9 mouse cellular contexts compared by ENCODE assay signal in the genomic region with DNA sequence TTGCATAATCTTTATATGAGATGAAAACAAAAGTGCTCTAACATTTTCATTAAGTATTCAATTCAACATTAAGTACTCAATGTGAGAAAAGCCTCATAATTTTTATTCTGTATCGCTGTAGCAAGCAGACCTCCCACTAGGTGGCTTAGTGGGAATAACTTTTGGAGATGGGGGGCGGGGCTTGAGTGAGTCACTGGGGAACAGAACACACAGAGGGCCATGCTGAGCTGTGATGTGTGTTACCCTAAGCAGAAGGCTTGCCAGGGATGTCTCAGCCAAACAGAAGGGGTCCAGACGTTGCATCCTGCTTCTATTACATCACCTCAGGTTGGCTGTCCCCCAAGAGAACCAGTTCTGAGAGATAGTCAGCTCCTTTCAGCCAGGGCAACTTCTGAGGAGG. TPM values are rescaled to one million over a fixed set of nuclear protein-coding genes. Genes with fewer than 3 reads are reported as not detected.
DNase-seq lines count a peak whose midpoint lies in the region; ATAC-seq and TF ChIP-seq lines count a peak whose summit lies in the region.
"Had no signal": no experiment of that assay in that cellular context is flagged by ENCODE, and none has a peak within 500 bp of the region (broad histone marks: within the 10 kb centered on the region; RNA-seq: fewer than 3 reads in every experiment).

No protein-coding gene starts in this region.

- peak; percentile 64 for TF ChIP-seq CTCF in intestine, postnatal 0 days (IDR thresholded peaks at IDR 0.05; ENCODE audit: low read depth)
- peak; percentile 22 for TF ChIP-seq CTCF in E14TG2a.4 (conservative IDR thresholded peaks at IDR 0.05; ENCODE audit: low read length)

- no peak overlapping the region for H3K27ac ChIP-seq in intestine, postnatal 0 days (ENCODE audit: low read depth, low read length)
- no peak overlapping the region for H3K27ac ChIP-seq in intestine, embryonic 15.5 days
- H3K27ac ChIP-seq: hindbrain, embryonic 15.5 days had no signal

- no peaks in the 10 kb centered on the region for H3K9me3 ChIP-seq in intestine, postnatal 0 days (ENCODE audit: control insufficient read depth)
- H3K9me3 ChIP-seq in intestine, embryonic 15.5 days, result no peaks in the 10 kb centered on the region
- no peaks in the 10 kb centered on the region for H3K9me3 ChIP-seq in E14TG2a.4 (ENCODE audit: low read length)
- H3K9me3 ChIP-seq: hindbrain, embryonic 15.5 days had no signal

- H3K36me3 ChIP-seq in intestine, postnatal 0 days (ENCODE audit: control insufficient read depth, insufficient read depth), result no peaks in the 10 kb centered on the region
- no peaks in the 10 kb centered on the region for H3K36me3 ChIP-seq in intestine, embryonic 15.5 days
- no peaks in the 10 kb centered on the region for H3K36me3 ChIP-seq in E14TG2a.4 (ENCODE audit: insufficient read depth, low read length)
- H3K36me3 ChIP-seq: hindbrain, embryonic 15.5 days had no signal

- H3K27me3 ChIP-seq in intestine, postnatal 0 days (replicated peaks; ENCODE audit: control insufficient read depth, insufficient read depth, low read length), result no peaks in the 10 kb centered on the region
- no peaks in the 10 kb centered on the region for H3K27me3 ChIP-seq in intestine, embryonic 15.5 days (replicated peaks)
- no peaks in the 10 kb centered on the region for H3K27me3 ChIP-seq in E14TG2a.4 (ENCODE audit: insufficient read depth, low read length)
- H3K27me3 ChIP-seq: hindbrain, embryonic 15.5 days had no signal

- H3K4me3 ChIP-seq in intestine, postnatal 0 days (ENCODE audit: low read depth, low read length), result no peak overlapping the region
- H3K4me3 ChIP-seq in intestine, embryonic 15.5 days (replicated peaks), result no peak overlapping the region
- no peak overlapping the region for H3K4me3 ChIP-seq in E14TG2a.4 (replicated peaks; ENCODE audit: low read length)
- H3K4me3 ChIP-seq: hindbrain, embryonic 15.5 days had no signal

- WGBS in intestine, postnatal 0 days, result 29% methylated on average over 3 of the region's 3 CpGs
- WGBS in intestine, embryonic 15.5 days, result 26% methylated on average over 3 of the region's 3 CpGs

- DNase-seq in adrenal gland, postnatal 14 days, result peak; percentile 83
- peak; percentile 15 to 57 for DNase-seq in frontal cortex, postnatal 14 days (ENCODE audit: low spot score in 2 of 2)
- DNase-seq in layer of hippocampus, postnatal 10 days (ENCODE audit: low spot score in 2 of 2), result peak; percentile 68 to 78
- peak; percentile 64 for DNase-seq in retina, postnatal 1 day
- DNase-seq in spleen, postnatal 14 days (ENCODE audit: low spot score in 2 of 2), result no peak

- no peak overlapping the region for H3K4me2 ChIP-seq in intestine, postnatal 0 days (replicated peaks; ENCODE audit: low read depth)
- H3K4me2 ChIP-seq in intestine, embryonic 15.5 days (replicated peaks), result no peak overlapping the region
- H3K4me2 ChIP-seq: hindbrain, embryonic 15.5 days had no signal

- no peak overlapping the region for H3K9ac ChIP-seq in intestine, postnatal 0 days (ENCODE audit: low read depth, low read length)
- H3K9ac ChIP-seq in intestine, embryonic 15.5 days, result no peak overlapping the region
- H3K9ac ChIP-seq: hindbrain, embryonic 15.5 days had no signal

- no peaks in the 10 kb centered on the region for H3K4me1 ChIP-seq in intestine, postnatal 0 days (replicated peaks; ENCODE audit: control insufficient read depth, insufficient read depth, low read length)
- no peaks in the 10 kb centered on the region for H3K4me1 ChIP-seq in intestine, embryonic 15.5 days (replicated peaks)
- peaks cover 9% of the 10 kb centered on the region for H3K4me1 ChIP-seq in E14TG2a.4 (replicated peaks; ENCODE audit: low read depth, low read length)

- ATAC-seq in intestine, postnatal 0 days, result 0 out of 2 replicates have a peak, but pooled peaks have one; percentile 25
- no peak for ATAC-seq in intestine, embryonic 15.5 days

RNA-seq across cellular contexts. Expression of a gene that starts 29.3 kb away (rescaled TPM):
- polyA plus RNA-seq in intestine, postnatal 0 days (2015; fragmentation: Nextera tagmentation; extraction: Ambion mirVana), result not detected in 2 replicates
- polyA plus RNA-seq in intestine, embryonic 15.5 days (2015; fragmentation: Nextera tagmentation; extraction: Ambion mirVana), result 0.21 and 0.33 TPM in 2 replicates
- total RNA-seq in adrenal gland, postnatal 14 days (2021), result 0.63 and 0.68 TPM in 2 replicates
- 1 to 10 TPM; 1.1 to 1.2 TPM for total RNA-seq in layer of hippocampus, postnatal 10 days (2021)

Comparison
In these comparisons a context has a peak if more than half of its experiments do, and no peak if none do; other contexts are left out.
1. DNase-seq: peak in adrenal gland, postnatal 14 days (single experiment), frontal cortex, postnatal 14 days (2 of 2), layer of hippocampus, postnatal 10 days (2 of 2) and retina, postnatal 1 day (single experiment); none in spleen, postnatal 14 days (0 of 2).